Mouse (Mus musculus) Patski (cell line): ENCODE results near the gene Hspa12b. TPM values are rescaled to one million over a fixed set of nuclear protein-coding genes. Genes with fewer than 3 reads are reported as not detected.

Source experiments
- ATAC-seq: fragments of 100-300 bp; one replicate; pipeline ENCODE4 v1.8.0; 2021
- CTCF ChIA-PET: fragments of 350-600 bp; sonication (Branson Sonifier 250); formaldehyde crosslinking; loops from one replicate; lab custom pipeline; 2022; ENCODE audit warnings: inconsistent platforms; lab: Charles Lee
- POLR2A ChIA-PET: fragments of 350-600 bp; sonication (Branson Sonifier 250); formaldehyde crosslinking; loops from one replicate; lab custom pipeline; 2022; ENCODE audit warnings: antibody characterized with exemption, inconsistent platforms; lab: Charles Lee
- DNase-seq: peaks from one replicate; pipeline ENCODE4 v3.0.0-alpha.2; 2011; ENCODE audit warnings: low read depth, low spot score
- H3K27me3 ChIP-seq: fragments of 371-371 bp; one replicate; pipeline ENCODE4 v1.5.1; 2021
- CTCF ChIP-seq: fragments of 100-300 bp; IDR thresholded peaks from one replicate; pipeline ENCODE4 v1.5.1; 2021
- in situ Hi-C: fragments of 300-500 bp; cut with MboI; formaldehyde crosslinking; loops from 3 replicates; pipeline ENCODE4 v1.11.1; 2018; ENCODE audit warnings: low pct_unique_long_range_greater_than_20kb, mixed read lengths
- polyA plus RNA-seq: library from polyadenylated mRNA; unstranded; gene quantifications from one replicate; pipeline ENCODE4 v1.2.3, GENCODE M21; 2021

The Hspa12b gene
- polyA plus RNA-seq, 1 experiment from 2014 or later, result 1.4 TPM

DNA sequence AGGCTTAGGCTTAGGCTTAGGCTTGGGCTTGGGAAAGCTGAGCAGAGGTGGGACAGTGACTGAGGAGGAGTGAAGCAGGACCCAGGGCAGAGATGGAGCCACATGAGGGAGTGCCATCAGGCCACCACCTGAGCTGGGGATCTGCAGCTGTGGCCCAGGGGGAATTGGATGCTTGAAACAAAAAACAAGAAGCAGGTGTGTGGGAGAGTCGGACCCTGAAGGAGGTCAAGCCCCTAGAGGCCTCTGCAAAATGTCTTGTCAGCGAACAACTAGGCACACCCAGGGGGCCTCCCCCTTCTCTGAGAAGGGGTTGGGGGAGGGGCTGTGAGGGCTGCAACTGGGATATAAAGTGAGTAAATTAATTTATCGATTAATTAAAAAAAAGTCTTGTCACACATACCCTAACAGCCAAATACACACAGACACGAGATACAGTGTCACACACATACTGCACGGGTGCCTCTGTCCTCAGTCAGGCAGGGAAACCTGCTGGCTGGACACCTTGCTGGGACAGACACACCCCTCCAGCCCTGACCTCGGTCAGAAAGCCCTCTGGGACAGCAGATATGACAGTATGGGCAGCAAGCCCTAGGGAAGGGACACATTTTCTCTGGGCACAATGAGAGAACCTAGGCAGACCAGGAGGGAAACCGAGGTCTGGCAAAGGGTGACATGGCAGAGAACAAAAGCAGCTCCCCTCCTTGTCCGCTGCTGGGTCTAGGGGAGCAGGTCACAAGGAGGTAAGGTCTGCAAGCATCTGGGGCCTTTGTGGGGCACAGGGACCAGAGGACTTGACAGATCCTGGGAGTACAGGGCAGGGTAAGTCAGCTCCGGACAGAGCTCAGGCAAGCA is 890 bp upstream of the Hspa12b start:
- peaks cover 2% of the 10 kb centered on the region for H3K27me3 ChIP-seq
- POLR2A ChIA-PET, result no interaction called here
- ATAC-seq, result no peak
- no peak for DNase-seq
- CTCF ChIA-PET, result no interaction called here
- TF ChIP-seq CTCF, result no peak
- in situ Hi-C loops, result no loop called here

DNA sequence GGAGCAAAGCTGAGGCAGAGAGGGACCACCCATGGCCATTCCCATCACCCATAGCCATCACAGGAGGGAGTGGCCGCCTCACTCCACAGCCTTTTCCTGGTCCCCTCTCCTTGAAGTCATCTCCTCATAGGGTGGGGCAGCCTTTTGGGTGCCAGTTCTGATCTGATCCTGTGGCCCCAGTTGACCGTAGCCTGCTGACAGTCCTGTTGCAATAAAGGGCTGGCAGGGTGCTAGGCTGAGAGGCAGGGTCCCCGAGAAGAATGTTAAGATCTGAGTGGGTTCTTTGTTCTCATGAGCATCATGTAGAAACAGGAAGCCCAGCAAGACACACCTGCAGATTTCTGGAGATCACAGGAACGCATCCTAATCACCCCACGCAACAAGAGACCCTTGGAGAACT is 1.1 kb downstream of the Hspa12b start:
- in situ Hi-C loops, result no loop called here
- ChIA-PET POLR2A (no interaction called here), CTCF (no interaction called here)
- DNase-seq (no peak), ATAC-seq (no peak)
- no peak for TF ChIP-seq CTCF
- peaks cover 2% of the 10 kb centered on the region for H3K27me3 ChIP-seq

DNA sequence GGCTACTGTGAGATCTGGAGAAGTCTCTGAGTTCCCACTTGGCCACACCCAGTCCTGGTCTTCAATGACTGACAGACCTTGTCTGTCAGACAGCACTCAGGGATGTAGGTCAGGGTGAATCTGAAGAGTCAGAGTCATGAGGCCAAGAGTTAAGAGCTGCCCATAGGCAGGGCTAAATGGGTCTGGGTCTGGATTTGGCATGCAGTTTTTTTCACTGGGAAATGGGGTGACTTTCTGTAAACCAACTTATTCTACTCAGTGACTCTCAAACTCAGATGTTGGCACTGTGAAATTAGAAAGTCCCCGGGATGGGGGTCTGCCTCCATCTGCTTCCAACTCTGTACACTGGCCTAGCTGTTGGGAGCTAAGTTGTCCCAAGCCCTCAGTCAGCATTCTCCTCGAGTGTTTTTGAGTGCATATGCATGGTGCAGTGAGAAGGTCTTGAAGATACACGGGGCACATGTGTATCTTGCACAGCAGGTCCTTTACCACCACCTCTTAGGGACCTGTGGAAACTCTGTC is 1.6 kb downstream of the Hspa12b start:
- ATAC-seq (no peak), DNase-seq (no peak)
- TF ChIP-seq CTCF, result no peak
- peaks cover under 1% of the 10 kb centered on the region for H3K27me3 ChIP-seq
- in situ Hi-C loops, result no loop called here
- ChIA-PET POLR2A (no interaction called here), CTCF (no interaction called here)

DNA sequence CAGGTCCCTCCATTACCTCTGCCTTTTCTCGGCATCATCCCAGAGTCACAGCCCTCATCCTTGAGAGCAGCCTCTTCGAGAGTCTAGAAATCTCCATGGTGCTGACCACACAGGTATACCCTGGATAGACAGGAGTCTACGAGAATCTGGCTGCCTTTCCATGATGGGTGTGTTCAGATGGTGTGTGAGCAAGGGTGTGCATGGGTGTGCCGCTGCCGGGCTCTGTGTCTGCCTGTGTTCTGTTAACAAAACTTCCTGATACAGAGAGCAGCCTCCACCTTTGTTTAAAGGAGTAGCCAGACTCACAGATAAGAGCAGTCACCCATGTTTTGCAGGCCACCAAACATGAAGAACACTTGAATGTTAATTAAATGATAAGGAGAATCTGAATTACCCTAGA is 2.8 kb downstream of the Hspa12b start:
- no peak for DNase-seq
- POLR2A ChIA-PET, result no interaction called here
- in situ Hi-C loops, result no loop called here
- TF ChIP-seq CTCF, result no peak
- CTCF ChIA-PET, result no interaction called here
- no peak for ATAC-seq
- H3K27me3 ChIP-seq, result no peaks in the 10 kb centered on the region

- ATAC-seq, result no peak
- DNase-seq, result no peak
- in situ Hi-C loops, result no loop called here
- H3K27me3 ChIP-seq, result no peaks in the 10 kb centered on the region
- POLR2A ChIA-PET, result interaction anchor here (0.6 kb wide), 1 partner anchor 137 kb away, joined by 3 read pairs; no protein-coding TSS in a partner anchor
- no peak for TF ChIP-seq CTCF
- CTCF ChIA-PET, result no interaction called here
Measured at GRCm38 (mm10) chr2:131130849-131131248, 3.8 kb downstream of the Hspa12b start.

GRCm38 (mm10) chr2:131132111-131132888 is 5.2 kb downstream of the Hspa12b start:
- ChIA-PET POLR2A (no interaction called here), CTCF (no interaction called here)
- no peaks in the 10 kb centered on the region for H3K27me3 ChIP-seq
- no peak for TF ChIP-seq CTCF
- DNase-seq (no peak), ATAC-seq (no peak)
- in situ Hi-C loops, result no loop called here

- no peak for TF ChIP-seq CTCF
- ChIA-PET POLR2A (no interaction called here), CTCF (interaction anchor here (0.6 kb wide), 1 partner anchor 66 kb away, joined by 3 read pairs; no protein-coding TSS in a partner anchor)
- in situ Hi-C loops, result no loop called here
- DNase-seq, result no peak
- ATAC-seq, result no peak
- no peaks in the 10 kb centered on the region for H3K27me3 ChIP-seq
Measured at GRCm38 (mm10) chr2:131132930-131133547, 6.0 kb downstream of the Hspa12b start, which contains the start of gene Gm11037. Gm11037 (plus strand) TSS chr2:131133497.

DNA sequence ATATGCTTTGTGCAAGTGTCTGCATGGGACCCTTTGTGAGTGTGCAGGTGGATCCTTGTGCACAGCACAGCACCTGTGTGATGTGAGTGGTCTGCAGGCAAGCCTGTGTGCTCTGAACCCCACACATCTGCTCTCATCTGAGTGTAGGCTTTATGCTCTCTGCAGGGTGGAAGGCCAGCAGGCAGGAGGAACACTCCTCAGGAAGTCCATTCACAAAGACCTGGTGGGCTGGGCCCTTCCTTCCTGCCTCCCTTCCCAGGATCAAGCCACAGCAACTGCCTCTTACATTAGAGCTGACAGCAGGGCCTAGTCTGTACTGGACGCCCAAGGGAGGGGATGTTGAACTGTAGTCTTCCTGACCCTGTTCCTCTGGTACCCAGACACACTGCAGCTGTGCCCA is 7.3 kb downstream of the Hspa12b start:
- DNase-seq (no peak), ATAC-seq (no peak)
- ChIA-PET CTCF (no interaction called here), POLR2A (no interaction called here)
- TF ChIP-seq CTCF, result no peak
- H3K27me3 ChIP-seq, result no peaks in the 10 kb centered on the region
- in situ Hi-C loops, result no loop called here

DNA sequence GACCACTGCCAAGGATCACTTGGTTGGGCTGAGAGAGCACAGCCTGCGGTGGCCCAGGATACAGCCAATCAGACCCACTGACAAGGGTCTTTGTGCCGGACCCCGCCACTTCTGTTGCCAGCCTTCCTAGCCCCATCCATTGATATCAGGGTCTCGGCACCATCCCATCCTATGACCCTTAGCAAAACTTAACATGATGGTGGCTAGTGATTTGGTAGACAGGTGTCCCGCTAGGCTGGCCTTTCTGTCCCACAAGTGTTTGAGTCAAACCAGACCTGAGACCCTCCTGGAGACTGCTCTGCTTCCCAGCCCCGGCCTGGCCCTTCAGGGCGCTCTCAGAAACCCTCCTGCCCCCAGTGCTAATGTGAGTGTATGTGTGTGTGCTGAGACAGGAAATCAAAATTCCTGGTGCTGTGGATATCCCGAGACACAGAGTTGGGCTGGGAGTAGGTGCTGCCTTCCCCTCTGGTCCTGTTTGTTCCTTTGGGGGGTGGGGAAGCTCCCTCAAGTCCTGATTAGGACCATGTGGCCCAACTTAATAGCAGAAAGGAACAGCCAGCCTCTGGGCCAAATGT is 7.8 kb downstream of the Hspa12b start:
- TF ChIP-seq CTCF, result no peak
- in situ Hi-C loops, result no loop called here
- ATAC-seq (no peak), DNase-seq (no peak)
- POLR2A ChIA-PET, result no interaction called here
- no peaks in the 10 kb centered on the region for H3K27me3 ChIP-seq
- CTCF ChIA-PET, result no interaction called here

DNA sequence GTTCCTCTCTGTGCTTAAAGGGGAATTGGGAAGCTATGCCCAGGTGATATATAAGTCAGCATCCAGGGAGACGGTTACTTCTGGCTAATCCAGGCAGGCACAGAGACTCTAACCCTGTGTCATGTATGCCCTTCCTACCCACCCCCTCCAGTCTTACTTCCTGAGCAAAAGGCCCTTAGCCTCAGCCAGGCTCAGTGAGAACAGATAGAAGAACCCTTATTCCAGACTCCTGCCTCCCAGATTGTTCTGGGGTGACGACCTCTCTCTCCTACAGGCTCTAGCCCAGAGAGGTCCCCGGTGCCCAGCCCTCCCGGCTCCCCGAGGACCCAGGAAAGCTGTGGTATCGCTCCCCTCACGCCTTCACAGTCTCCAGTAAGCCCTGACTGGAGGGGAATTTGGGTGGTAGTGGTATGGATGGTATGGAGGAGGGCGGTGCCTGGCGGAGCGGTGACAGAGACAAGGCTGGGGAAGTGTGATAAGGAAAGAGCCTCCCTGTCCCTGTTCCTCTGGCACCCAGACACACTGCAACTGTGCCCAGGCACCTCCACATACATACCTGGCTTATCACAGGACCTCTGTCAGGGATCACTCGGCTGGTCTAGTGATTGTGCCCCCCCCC is 8.6 kb downstream of the Hspa12b start:
- ChIA-PET POLR2A (no interaction called here), CTCF (no interaction called here)
- in situ Hi-C loops, result no loop called here
- ATAC-seq, result no peak
- no peaks in the 10 kb centered on the region for H3K27me3 ChIP-seq
- TF ChIP-seq CTCF, result no peak
- no peak for DNase-seq
